Mouse (Mus musculus) right cerebral cortex, adult 2 months (tissue): ENCODE measurements at regions not wholly inside any gene's neighbourhood (a gene's known extent, or its start where the extent isn't known, plus 50 kb on each side); places are given as distances from the start of the nearest gene placed in this dataset.
"Not testable (repeated sequence)": the region's sequence is repeated elsewhere in the genome, so short reads cannot be mapped to it uniquely, and the experiment has no call there.

Experiments used
- DNase-seq, 2 experiments: peaks; one replicate each; pipeline ENCODE4 v3.0.0; 2021 to 2022; ENCODE audit warnings: low spot score in 2 of 2

DNA sequence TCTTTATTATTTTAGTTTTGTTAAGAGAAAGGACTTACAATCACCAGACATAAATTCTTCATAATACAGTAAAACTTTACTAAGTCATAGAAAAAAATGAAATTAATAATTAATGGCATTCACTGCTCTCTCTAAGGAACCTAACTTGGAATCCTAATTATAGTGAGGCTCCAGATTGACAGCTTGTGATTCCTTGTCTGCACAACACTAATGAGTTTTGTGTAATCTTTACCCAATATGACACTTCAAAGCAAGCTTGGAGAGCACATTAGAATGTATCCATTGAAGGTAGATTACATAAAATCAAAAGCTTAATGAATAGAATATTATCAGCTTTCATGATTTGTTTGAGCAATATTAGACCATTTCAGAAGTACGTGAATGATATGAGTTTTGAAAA, 1914.7 kb downstream of the Efna5 start:
- no peak for DNase-seq

DNA sequence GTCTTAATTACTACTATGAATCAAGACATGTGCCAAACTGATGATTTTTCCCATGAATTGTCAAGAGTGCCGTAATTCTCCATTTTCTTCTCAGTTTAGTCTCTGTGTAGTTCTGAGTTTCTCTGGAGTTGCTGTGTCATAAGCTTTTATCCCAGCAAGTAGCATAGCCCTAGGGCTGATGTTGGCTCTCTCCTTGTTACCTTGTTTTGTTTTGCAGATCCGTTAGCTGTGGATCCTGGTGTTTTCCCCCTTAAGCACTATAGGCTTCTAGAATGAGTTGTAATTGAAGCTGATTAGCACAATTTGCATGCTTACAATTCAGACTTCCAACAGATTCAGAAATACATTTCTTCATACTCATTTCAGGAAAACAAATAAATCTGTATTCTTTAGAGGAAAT, 1915.5 kb downstream of the Efna5 start:
- DNase-seq, result no peak

DNA sequence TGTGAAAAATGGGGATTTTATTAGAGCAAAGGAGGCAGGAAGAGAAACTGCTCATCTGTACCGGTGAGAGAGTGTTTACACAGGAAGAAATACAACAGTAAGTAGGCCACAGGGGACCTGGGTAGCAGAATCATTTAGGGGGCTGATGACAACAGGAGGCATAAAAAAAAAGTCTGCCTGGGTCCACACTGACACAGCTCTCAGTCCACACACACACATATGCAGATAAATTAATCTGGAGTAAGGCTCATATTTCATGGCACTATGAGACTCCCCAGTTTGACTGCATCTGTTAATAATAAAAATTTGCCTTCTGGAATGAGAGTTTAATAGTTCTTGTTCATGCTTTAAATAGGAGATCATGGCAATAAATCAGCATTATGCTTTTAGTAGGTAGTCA, 1929.7 kb downstream of the Efna5 start:
- DNase-seq, result no peak

DNA sequence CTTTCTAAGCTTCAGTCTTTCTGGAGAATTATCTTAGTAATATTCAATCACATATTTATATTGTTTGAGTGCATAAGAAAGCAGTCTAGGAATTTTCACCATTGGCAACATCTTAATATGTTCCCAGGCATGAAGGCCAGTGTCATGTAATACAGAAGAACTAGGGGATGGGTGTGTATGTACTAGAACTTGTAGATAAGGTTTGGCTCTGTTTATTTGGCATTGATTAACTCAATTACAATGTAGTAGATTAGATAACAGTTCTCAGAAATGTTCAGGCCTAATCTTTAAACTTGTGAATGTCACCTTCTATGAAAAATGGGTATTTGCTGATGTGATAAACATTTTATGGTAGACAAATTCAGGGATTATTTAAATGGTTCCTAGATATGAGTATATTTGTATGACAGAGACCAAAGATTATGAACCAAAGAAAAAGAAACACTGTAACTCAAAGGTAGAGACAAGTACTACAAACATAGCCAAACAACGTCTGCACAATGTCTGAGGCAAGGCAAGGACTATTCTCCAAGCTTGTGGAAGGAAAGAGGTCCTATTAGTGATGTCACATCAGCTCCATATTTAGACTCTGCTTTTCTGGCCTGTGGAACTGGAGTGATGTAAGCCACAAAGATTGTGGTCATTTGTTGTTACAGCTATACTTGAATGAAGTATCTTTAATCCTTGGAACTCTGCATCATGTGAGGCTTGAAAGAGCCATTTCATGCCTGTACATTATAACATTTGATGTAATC, 1924.8 kb upstream of the Nudt12 start:
- no peak for DNase-seq

DNA sequence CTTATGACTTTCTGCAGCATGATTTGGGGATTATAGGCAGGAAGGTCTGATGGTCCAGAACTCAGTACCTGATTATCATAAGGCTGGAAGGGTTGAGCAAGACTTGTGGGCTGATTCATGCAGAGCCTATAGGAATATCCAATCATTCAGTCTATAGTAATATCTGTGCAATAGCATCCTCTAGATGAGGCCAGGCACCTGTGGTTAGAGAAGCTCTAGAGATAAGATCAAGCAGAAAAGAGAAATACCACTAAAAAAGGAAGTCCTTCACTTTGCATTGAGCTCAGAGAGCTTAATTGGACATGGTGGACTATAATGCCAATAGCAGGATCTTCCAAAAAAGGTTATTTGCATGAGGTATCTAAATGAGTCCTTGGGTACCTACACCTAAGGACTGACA, 1921.1 kb upstream of the Nudt12 start:
- no peak for DNase-seq

DNA sequence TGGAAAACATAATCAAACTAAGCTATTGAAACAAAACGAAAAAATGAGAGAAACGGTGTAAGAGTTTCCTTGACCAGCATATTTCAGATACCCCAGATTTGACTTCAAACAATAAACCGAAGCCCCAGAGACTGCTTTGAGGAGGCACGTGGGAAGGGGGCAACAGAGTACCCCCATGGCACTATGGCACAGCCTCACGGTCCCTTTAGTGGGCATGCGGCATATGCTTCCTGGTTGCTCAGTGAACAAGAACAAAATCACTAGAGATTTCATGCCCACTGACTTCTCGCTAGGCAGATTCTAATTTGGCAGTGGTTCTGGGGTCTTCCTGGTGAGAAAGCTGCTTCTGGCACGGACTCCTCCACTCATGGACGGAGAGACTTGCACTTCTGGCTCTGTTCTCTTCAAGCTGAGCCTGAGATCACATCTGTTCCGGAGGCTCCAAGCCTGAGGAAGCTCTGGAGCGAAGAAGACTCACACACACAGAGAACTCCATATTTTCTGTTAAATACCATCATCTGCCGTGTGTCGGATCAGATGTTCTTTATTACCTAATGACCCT, 1912.7 kb upstream of the Nudt12 start:
- peak in 1 of 2 experiments; percentile 4 for DNase-seq

DNA sequence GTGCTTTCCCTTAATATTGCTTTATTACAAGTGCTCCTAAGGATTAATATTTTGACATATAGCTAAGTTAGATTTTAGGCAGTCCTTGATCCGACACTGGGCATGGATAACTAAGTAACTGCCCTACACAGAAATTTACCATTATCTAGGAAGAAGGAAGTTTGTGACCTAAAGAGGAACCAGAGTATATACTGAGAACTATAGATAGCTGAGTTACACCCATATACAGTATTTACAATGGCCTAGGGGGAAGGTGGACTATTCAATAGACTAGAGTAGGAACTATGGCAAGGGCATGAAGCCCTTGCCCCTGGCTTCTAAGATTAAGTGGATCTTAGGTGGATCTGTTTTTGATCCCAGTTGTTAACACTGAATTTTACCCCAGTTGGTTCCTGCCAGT, 1869.5 kb upstream of the Nudt12 start:
- DNase-seq, result not testable (repeated sequence)

DNA sequence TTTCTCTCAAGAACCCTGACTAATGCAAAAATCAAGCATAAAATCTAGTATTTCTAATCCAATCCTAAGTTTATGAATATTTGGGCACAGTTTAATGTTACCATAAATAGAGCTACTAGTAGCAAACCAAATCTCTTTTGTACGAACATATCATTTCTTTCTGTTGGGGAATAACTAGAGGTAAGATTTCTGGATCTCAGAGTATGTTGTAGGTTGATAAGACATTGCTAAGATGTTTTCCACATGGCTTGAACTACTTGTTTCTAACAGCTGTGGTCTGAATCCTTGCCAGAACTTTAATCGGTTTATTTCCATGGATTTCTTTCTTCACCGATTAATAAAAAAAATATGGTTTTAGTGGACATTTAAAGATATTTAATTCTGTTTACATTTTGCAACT, 1844.3 kb upstream of the Nudt12 start:
- no peak for DNase-seq

DNA sequence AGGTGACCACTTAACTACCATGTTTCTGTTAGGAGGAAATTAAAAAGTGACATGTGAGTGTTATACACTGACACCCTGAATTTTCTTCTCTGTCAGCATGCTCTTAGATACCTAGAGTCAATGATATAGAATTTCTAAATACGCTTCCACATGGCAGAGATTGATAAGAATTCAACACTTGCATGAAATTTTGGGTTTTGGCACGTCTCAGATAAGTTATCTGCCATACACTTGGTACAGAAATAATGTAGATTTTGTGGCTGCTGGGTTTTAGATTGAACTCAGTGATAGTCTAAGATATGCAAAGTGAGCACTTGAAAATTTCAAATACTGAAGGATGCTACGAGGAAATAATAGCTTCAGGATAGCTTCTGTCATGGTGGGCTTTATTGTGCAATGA, 1841.5 kb upstream of the Nudt12 start:
- no peak for DNase-seq

DNA sequence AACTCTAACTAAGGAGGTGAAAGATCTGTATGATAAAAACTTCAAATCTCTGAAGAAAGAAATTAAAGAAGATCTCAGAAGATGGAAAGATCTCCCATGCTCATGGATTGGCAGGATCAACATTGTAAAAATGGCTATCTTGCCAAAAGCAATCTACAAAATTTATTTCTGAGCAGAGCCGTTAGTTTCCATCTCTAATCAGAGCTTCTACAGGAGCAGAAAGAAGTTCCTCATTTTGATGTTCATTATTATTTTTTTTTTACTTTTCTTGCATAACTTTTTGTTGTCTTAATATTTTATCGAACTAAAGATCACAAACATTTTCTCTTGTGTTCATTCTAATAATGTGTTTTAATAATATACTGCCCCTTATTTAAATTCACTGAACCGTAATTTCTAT, 1825.6 kb upstream of the Nudt12 start:
- DNase-seq, result not testable (repeated sequence)

DNA sequence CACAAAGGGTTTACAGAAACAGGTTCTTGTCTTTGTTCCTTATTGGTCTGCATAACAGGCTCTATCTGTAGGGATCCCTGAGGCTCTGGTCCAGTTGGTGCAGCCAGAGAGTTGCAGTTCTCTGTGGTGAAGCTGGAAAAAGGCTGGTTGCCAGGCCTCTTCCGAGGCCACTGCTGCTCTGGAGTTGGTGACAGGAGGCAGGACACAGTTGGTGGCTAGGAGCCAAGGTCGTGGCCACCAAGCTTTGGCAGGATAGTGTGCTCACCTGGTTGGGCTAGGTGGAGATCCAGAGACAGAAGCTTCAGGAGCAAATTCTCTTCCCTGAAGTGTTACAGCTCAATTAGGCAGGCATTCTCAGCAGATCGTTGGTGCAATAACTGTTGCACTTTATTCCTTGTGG, 1819.4 kb upstream of the Nudt12 start:
- DNase-seq, result no peak

DNA sequence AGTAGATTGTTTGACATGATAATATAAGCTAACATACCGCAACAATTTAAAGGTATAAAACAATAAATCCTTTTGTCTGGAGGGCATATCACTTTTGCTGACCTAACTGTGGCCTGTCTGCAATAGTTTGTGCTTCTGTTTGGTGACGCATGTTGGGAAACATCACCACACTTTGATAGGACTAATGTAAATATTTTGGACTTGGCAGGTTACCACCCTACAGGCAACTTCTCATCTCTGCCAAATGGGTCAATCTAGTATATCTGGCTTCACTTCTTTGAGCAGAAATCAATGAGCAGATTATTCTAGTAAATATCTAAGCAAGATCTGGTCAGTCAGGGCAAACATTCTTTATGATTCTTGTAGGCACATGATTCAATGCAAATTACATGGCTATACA, 1817.3 kb upstream of the Nudt12 start:
- DNase-seq, result no peak

DNA sequence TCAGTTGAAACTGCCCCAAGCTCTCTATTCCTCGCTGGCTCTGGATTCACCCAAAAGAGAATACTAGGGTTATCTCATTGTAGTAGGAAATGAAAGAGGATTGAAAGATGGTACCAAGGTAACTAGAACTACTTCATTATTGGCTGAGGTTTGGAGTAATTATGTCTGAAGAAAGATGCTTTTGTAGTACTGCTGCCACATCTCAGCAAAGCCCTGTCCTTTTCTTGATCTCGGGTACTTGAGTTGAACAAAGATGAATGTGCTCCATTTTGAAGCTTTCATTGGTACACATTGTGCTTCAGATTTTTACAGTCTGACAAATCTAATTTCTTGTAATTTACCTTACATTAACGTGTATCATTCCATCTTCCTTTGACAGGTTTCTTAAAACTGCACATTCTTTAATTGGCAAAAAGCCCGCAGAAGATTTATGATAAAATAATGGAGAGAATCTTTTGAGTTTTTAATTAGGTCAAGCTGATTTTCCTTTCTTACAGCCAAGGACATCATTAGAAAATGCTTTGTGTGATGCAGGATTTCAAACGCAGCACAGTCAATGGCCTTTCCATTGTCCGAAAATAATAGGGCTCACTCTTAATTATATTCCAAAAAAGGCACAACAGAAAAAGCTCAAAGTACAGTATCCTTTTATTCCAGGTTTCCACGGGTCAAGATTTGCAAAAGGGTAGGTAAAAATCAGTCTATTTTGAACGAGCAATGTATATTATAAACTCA, 1791.7 kb upstream of the Nudt12 start:
- DNase-seq, result no peak

DNA sequence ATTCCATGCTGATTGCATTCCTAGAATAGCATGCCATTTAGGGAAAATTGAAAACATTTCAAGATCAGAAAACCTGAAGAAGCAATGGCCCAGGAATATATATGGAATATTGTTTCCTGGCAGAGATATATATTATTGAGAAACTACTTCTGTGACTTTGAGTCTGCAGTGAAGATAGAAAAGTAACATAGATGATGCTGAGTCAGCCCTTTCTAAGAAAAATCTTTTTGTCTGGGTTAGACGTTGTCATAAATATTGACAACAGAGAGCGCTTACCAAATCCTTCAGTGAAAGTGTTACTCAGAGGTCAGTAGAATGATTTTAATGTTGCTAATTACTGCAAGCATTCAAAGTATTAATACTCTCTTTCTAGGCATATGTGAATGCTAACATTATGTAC, 1749.1 kb upstream of the Nudt12 start:
- no peak for DNase-seq

DNA sequence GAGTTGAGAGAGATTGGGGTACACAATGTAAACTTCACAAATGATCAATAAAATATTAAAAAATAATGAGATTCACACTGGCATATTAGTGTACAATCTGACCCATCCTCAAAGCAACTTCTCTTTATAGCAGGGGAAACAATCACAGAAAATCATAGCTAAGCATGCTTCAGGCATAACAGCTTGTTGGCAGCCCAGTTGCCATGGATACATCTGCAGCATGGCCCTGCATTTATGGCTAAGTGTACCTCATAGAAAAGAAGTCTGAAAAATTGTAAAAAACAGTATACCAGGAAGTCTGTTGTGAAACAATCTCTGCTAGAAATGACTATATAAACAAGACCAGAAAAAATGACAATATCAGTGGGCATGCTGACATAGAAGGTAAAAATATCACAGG, 1747.9 kb upstream of the Nudt12 start:
- no peak for DNase-seq

DNA sequence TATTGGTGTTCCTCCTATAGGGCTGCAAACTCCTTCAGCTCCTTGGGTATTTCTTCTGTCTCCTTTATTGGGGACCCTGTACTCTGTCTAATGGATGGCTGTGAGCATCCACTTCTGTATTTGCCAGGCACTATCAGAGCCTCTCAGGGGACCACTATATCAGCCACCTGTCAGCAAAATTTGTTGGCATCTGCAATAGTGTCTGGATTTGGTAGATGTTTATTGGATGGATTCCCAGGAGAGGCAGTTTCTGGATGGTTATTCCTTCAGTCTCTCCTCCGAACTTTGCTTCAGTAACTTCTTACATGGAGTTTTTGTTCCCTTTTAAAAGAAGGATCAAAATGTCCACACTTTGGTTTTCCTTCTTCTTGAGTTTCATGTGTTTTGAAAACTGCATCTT, 1729.7 kb upstream of the Nudt12 start:
- no peak for DNase-seq

DNA sequence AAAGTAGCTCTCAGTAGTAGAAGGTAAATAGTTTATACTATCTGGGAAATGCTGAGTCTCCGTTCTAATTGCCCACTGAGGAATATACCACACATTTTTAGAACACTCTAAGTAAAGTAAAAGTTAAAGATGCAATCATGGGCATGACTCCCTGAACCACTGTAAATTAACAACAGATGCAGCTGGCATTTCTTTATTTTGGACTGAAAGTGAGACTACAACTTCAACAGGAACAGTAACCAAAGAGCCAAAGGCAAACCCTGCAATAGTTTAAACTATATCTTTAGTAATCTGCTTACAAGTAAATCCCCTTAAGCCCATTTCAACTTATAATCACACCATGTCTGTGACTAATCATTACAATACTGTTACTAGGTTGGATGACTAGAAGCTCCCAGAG, 1725.0 kb upstream of the Nudt12 start:
- DNase-seq, result no peak

DNA sequence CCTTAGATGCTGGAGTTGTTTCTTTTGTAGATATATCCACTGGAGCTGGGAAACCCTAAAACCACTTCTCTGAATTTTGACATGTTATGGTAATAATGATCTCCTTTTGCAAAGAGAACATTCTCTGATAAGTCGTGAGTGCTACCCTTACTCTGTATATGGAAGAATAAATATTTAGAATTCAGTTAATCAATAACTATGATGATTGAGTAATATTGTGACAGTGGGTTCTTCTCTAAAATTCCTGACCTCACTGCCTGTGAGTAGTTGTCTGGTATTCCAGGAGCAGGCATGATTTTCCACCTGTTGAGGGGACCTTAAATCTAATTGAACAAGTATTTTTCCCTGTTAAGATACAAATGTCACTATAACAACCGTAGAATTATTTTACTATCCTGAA, 1707.0 kb upstream of the Nudt12 start:
- no peak for DNase-seq

DNA sequence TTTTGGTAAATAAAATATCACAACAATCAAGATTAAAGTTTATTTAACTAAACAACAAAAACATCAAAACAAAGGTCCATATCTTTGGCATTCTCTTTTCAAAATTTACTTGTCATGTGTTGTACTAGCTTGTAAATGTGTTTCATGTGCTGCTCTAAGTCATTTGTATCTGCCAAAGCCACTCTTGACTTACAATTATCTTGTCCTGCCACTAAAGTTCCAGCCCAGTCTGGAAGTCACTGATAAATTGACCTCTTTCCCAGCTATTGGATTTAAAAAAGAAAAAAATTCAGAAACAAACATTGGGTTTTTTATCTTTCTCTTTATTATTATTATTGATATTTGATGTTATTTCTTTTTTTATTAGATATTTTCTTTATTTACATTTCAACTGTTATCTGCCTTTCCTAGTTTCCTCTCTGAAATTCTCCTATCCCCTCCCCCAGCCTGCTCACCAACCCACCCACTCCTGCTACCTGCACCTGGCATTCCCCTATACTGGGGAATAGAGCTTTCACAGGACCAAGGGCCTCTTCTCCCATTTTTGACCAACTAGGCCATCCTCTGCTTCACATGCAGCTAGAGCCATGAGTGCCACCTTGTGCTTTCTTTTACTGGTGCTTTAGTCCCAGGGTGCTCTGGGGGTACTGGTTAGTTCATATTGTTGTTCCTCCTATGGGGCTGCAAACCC, 1704.9 kb upstream of the Nudt12 start:
- no peak for DNase-seq

DNA sequence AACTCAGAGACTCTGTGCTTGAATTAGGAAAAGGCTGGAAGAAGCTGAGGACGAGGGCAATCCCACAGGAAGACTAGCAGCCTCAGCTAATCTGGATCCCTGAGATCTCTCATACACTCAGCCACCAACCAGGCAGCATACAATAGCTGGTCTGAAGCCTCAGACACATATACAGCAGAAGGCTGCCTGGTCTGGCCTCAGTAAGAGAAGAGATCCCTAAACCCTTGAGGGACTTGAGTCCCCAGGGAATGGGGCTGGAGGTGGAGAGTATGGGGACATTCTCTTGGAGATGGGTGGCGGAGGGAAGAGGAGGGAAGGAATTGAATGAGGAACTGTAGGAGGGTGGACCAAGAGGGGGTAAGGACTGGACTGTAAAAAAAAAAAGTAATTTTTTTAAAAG, 1704.3 kb upstream of the Nudt12 start:
- DNase-seq, result no peak
